Mouse (Mus musculus): ENCODE results near the gene Pkdrej. TPM values are rescaled to one million over a fixed set of nuclear protein-coding genes. Genes with fewer than 3 reads are reported as not detected.
"Not testable (repeated sequence)": the region's sequence is repeated elsewhere in the genome, so short reads cannot be mapped to it uniquely, and the experiment has no call there.

Pkdrej gene
- polyA plus RNA-seq, 1 experiment from 2014 or later = 0.15 TPM

DNA sequence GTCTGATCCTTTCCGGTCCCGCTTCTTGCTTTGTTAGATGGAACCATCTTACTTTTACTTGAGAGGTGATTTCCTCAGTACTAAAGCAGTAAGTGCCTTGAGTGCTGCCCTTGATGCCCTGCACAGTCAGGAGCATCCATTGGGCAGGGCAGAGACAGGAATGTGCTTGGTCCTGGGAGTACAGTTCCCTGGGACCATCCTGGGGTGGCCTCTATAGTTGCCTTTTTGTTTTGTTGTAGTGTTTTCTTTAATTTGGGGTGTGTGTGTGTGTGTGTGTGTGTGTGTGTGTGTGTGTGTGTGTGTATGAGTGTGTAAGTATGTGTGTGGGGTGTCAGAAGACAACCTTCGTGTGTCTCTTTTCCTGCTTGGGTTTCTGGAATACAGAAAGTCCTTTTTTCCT lies 37.2 kb downstream of the Pkdrej start:
- Histone ChIP-seq H3K27ac (no peak overlapping the region), H3K9ac (no peak overlapping the region), H3K9me3 (no peaks in the 10 kb centered on the region), H3K4me3 (no peak overlapping the region), H3K27me3 (peaks cover 3% of the 10 kb centered on the region; the same call in 1 of the 2 replicates), H3K4me2 (no peak overlapping the region), H3K36me3 (no peaks in the 10 kb centered on the region), H3K4me1 (no peaks in the 10 kb centered on the region)
- WGBS = 84% methylated on average over 3 of the region's 3 CpGs
- ATAC-seq (ENCODE audit: borderline replicate concordance, extremely low read depth, low FRiP score, low TSS enrichment) = no peak

DNA sequence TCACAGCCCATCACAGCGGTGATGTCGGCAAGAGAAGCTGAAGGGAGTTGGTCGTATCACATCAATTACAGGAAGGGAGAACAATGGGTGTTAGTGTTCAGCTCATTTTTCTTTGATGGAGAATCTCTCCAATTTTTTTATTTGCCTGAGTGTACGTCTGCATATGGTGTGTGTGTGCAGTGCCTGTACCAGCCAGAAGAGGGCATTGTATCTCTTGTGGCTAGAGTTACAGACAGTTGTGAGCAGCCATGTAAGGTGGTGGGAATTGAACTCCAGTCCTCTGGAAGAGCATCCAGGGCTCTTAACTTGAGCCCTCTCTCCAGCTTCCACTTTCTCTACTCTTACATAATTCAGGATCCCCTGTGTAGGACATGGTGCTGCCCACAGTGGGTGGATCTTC lies 38.4 kb downstream of the Pkdrej start:
- Histone ChIP-seq H3K27me3 (peaks cover 3% of the 10 kb centered on the region; the same call in 1 of the 2 replicates), H3K4me1 (no peaks in the 10 kb centered on the region), H3K9me3 (no peaks in the 10 kb centered on the region), H3K27ac (no peak overlapping the region), H3K9ac (no peak overlapping the region), H3K36me3 (no peaks in the 10 kb centered on the region), H3K4me2 (no peak overlapping the region), H3K4me3 (no peak overlapping the region)
- no peak for ATAC-seq (ENCODE audit: borderline replicate concordance, extremely low read depth, low FRiP score, low TSS enrichment)
- 75% methylated on average over 4 of the region's 4 CpGs for WGBS

DNA sequence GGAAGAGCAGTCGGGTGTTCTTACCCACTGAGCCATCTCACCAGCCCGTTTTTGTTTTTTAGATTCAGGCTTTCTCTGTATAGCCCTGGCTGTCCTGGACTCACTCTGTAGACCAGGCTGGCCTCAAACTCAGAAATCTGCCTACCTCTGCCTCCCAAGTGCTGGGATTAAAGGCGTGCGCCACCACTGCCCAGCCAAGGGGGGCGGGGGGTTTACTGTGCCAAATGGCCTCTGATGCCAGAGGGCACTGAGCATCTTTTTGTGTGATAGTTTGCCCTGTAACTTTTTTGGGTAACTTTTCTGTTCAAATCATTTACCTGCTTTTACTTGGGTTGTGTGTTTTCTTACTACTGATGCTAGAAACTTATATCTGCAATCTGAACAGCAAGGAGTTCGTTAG lies 42.6 kb downstream of the Pkdrej start:
- not testable (repeated sequence) for H3K36me3 ChIP-seq; H3K4me2 ChIP-seq; H3K27me3 ChIP-seq; H3K9me3 ChIP-seq; H3K9ac ChIP-seq; H3K27ac ChIP-seq; H3K4me3 ChIP-seq; H3K4me1 ChIP-seq; ATAC-seq (ENCODE audit: borderline replicate concordance, extremely low read depth, low FRiP score, low TSS enrichment)
- 88% methylated on average over 6 of the region's 6 CpGs for WGBS

DNA sequence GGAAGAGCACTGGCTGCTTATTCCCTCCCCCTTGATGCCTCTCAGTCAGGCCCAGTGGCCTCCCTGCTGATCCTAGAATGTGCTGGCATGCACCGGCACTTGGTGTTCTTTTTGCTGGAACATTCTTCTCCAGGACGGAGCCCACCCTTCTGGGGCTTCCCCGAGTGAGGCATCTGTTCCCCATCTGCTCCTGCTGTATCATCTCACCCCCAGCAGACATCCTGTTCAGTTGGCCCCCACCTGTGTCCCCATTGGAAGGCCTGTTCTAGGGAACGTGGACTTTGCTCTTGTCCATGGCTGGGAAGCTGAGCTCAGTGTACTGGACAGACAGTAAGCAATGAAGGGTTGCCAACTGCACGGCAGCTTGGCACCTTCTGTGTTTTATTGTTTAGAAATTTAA lies 44.8 kb downstream of the Pkdrej start:
- Histone ChIP-seq H3K9ac (no peak overlapping the region), H3K9me3 (no peaks in the 10 kb centered on the region), H3K27me3 (no peaks in the 10 kb centered on the region), H3K4me2 (no peak overlapping the region), H3K36me3 (no peaks in the 10 kb centered on the region), H3K4me3 (no peak overlapping the region), H3K4me1 (no peaks in the 10 kb centered on the region), H3K27ac (no peak overlapping the region)
- 73% methylated on average over 5 of the region's 5 CpGs for WGBS
- no peak for ATAC-seq (ENCODE audit: borderline replicate concordance, extremely low read depth, low FRiP score, low TSS enrichment)

DNA sequence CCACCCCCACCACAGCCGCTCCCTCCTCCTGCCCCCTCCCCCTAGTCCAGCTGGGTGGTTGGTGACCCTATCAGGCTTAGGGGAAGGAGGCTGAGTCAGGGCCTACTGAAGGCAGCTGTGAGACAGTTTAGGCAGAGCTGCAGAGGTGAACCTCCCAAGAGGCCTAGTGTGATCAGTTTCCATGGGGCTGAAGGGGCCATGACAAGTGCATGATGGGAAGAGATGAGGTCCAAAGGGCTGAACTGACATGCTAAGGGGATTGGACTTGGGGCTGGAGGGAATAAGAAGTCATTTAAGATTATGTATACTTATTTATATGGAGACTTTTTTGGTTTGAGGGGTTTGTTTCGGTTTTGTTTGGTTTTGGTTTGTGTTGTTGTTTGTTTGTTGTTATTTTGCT lies 45.3 kb downstream of the Pkdrej start:
- Histone ChIP-seq H3K9ac (no peak overlapping the region), H3K4me3 (no peak overlapping the region), H3K9me3 (no peaks in the 10 kb centered on the region), H3K27ac (no peak overlapping the region), H3K36me3 (no peaks in the 10 kb centered on the region), H3K4me1 (no peaks in the 10 kb centered on the region), H3K4me2 (no peak overlapping the region), H3K27me3 (no peaks in the 10 kb centered on the region)
- ATAC-seq (ENCODE audit: borderline replicate concordance, extremely low read depth, low FRiP score, low TSS enrichment) = no peak
- 59% methylated on average over 2 of the region's 2 CpGs for WGBS

DNA sequence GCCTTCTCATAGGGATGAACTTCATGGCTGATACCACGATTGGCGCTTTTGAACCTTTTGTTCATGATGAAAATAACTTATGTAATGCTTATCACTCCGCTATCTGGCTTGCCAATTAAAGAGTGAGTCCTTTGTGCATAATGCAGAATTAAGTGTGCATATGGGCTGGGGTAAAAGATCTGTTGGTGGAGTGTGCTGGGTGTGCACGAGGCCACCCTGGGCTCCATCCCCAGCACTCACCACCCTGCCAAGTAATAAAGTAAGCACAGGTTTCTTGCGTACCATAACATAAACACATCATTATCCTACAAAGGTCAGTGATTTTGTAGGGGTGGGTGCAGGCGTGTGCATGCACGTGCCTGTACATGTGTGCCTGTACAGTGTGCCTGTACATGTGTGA lies 46.5 kb downstream of the Pkdrej start:
- no peaks in the 10 kb centered on the region for H3K4me1 ChIP-seq
- no peaks in the 10 kb centered on the region for H3K36me3 ChIP-seq
- H3K27ac ChIP-seq = no peak overlapping the region
- H3K4me2 ChIP-seq = no peak overlapping the region
- whole genome bisulfite sequencing = 71% methylated on average over 7 of the region's 7 CpGs
- ATAC-seq (ENCODE audit: borderline replicate concordance, extremely low read depth, low FRiP score, low TSS enrichment) = no peak
- no peaks in the 10 kb centered on the region for H3K9me3 ChIP-seq
- no peak overlapping the region for H3K9ac ChIP-seq
- H3K4me3 ChIP-seq = no peak overlapping the region
- H3K27me3 ChIP-seq = no peaks in the 10 kb centered on the region

DNA sequence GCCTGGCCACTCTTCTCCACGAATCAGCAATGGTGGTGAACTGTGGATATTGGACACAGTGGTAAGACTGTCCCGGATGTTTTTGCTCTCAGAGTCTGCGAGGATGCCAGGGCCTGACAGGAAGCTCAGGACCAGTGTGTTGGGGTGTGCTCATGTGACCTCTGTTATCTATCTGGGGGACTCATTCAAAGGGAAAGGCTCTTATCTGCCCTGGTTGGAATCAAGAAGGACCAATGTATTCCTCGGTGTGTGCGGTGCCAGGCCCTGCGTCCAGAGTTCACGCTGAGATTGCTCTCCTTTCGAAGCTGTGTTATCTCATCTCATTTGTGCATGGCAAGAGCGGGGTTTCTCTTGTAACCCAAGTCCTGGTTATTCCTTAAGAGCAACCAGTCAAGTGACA lies 47.1 kb downstream of the Pkdrej start:
- H3K36me3 ChIP-seq = no peaks in the 10 kb centered on the region
- no peaks in the 10 kb centered on the region for H3K4me1 ChIP-seq
- H3K9me3 ChIP-seq = no peaks in the 10 kb centered on the region
- H3K4me3 ChIP-seq = no peak overlapping the region
- H3K27me3 ChIP-seq = no peaks in the 10 kb centered on the region
- ATAC-seq (ENCODE audit: borderline replicate concordance, extremely low read depth, low FRiP score, low TSS enrichment) = no peak
- H3K4me2 ChIP-seq = no peak overlapping the region
- 77% methylated on average over 9 of the region's 9 CpGs for WGBS
- no peak overlapping the region for H3K9ac ChIP-seq
- no peak overlapping the region for H3K27ac ChIP-seq

DNA sequence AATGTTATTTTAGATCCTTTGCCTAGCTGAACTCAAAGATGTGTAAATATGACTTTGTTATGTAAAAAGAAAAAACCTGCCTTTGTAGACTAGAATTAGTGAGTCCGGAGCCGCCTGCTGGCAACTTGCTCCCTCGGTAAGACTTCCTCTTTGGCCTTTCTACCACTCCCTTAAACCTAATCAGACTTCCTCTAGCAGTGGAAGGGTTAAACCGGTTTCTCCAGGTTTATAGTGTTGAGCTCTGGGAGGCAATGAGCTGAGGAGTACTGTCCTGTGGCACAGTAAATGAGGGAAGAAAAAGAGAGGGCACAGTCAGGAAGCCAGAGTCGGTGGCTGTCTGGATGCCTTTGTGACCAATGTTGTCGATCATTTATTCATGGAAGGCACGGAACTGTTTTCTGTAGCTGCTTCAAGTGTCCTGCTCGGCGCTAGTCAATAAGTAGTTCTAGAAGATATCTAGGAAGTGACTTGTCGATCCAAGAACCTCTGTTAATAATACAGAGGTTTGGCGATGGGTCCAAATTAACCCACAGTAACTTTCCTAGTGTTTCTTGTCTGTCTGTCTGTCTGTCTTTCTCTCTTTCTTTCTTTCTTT lies 49.3 kb downstream of the Pkdrej start:
- H3K9ac ChIP-seq = no peak overlapping the region
- WGBS = 72% methylated on average over 11 of the region's 11 CpGs
- H3K9me3 ChIP-seq = no peaks in the 10 kb centered on the region
- H3K27ac ChIP-seq = no peak overlapping the region
- H3K4me3 ChIP-seq = no peak overlapping the region
- no peaks in the 10 kb centered on the region for H3K36me3 ChIP-seq
- H3K4me2 ChIP-seq = no peak overlapping the region
- ATAC-seq (ENCODE audit: borderline replicate concordance, extremely low read depth, low FRiP score, low TSS enrichment) = no peak
- no peaks in the 10 kb centered on the region for H3K27me3 ChIP-seq
- H3K4me1 ChIP-seq = no peaks in the 10 kb centered on the region

DNA sequence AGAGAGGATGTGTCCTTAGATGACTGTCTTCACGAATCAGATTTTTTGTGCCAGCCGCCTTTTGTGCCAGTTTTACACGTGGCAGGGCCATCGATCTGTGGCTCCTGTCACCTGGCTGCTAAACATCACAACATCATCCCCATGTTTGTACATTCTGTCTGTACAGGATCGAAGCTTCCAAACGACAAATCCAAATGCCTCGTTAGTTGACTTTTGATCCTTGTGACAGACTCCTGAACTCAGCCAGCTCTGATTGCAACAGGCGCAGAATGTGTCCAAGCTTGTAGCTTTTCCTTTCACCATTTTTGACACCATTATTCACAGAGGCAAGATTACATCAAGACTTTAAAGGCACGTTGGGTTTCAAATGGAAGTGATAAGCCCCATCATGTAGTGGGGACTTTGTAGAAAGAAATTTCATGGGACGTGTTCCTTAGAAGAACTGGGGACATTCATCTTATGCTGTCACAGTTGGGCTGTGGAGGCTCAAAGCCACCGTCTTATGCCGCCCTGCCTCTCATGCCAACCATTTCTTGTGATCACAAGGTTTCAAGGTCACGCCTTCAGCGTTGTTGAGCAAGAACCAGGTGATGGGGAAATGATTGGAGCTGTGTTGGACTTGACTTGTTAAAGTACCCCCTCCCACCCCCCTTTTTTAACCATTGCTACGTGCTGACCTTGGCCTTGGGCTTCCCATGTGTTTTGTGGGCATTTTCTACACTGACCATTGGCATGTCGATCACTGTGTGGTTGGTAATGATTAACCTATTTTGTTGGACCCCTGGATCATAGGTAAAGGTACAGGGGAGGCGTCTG lies 50.0 kb downstream of the Pkdrej start:
- Histone ChIP-seq H3K27me3 (no peaks in the 10 kb centered on the region), H3K36me3 (no peaks in the 10 kb centered on the region), H3K4me2 (no peak overlapping the region), H3K9ac (no peak overlapping the region), H3K4me3 (no peak overlapping the region), H3K9me3 (no peaks in the 10 kb centered on the region), H3K4me1 (no peaks in the 10 kb centered on the region), H3K27ac (no peak overlapping the region)
- ATAC-seq (ENCODE audit: borderline replicate concordance, extremely low read depth, low FRiP score, low TSS enrichment) = no peak
- WGBS = 75% methylated on average over 17 of the region's 17 CpGs

DNA sequence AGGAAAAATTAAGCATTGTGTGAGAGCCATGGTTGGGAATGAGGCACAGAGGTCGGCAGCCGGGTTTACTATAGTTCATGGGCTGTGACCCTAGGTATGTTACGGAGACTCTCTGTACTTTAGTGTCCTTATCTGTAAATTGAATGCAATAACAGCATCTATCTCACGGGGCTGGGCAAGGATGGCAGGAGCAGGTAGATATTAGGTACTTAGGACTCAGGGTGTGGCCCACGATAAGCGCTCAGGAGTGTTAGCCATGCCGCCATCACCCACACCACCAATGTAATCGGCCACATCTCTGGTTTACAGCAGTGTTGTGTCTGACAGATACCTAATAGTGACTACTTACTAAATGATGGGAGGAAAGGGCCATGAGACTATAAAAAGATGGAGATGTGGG lies 52.5 kb downstream of the Pkdrej start:
- no peak overlapping the region for H3K4me3 ChIP-seq
- H3K27ac ChIP-seq = no peak overlapping the region
- H3K4me2 ChIP-seq = no peak overlapping the region
- 90% methylated on average over 8 of the region's 8 CpGs for WGBS
- ATAC-seq (ENCODE audit: borderline replicate concordance, extremely low read depth, low FRiP score, low TSS enrichment) = no peak
- H3K9me3 ChIP-seq = no peaks in the 10 kb centered on the region
- no peak overlapping the region for H3K9ac ChIP-seq
- H3K36me3 ChIP-seq = no peaks in the 10 kb centered on the region
- no peaks in the 10 kb centered on the region for H3K27me3 ChIP-seq
- H3K4me1 ChIP-seq = no peaks in the 10 kb centered on the region

DNA sequence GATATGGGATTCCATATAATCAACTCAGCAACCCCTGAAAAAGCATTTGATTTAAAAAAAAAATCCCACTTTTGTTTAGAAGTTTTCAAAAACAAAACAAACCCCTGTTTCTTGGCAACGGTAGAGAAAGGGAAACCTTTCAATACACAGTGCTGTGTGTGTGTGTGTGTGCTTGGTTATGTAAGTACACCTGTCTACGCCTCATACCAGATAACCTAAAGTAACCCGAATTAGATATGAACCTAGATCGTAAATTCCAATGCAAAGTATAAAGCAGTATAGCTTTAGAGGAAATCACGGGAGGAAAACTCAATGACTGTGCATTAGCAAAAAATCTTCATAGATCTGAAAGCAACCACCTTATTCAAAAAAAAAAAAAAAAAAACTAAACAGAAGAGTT lies 54.9 kb downstream of the Pkdrej start:
- no peaks in the 10 kb centered on the region for H3K9me3 ChIP-seq
- H3K36me3 ChIP-seq = no peaks in the 10 kb centered on the region
- H3K4me3 ChIP-seq = no peak overlapping the region
- no peak overlapping the region for H3K4me2 ChIP-seq
- H3K27me3 ChIP-seq = no peaks in the 10 kb centered on the region
- H3K27ac ChIP-seq = no peak overlapping the region
- WGBS = 84% methylated on average over 5 of the region's 5 CpGs
- H3K4me1 ChIP-seq = no peaks in the 10 kb centered on the region
- no peak overlapping the region for H3K9ac ChIP-seq
- no peak for ATAC-seq (ENCODE audit: borderline replicate concordance, extremely low read depth, low FRiP score, low TSS enrichment)

DNA sequence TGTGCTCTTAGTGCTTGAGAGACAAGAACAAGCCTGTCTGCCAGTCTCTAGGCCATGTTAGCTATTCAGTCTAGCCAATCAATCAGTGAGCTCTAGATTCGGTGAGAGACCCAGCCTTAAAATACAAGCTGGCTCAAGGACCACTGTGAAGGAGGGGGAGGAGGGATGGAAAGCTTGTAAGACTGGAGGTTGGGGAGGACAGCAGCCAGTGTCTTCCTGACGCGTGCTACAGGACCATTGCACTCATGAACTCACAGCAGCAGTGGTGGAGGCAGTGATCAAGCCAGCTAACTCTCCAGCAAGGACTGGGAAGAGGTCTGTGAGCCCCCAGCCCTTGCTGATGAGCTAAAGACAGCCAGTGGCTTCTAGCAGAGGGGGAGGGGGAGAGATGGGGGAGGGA lies 56.5 kb downstream of the Pkdrej start:
- no peaks in the 10 kb centered on the region for H3K4me1 ChIP-seq
- H3K9me3 ChIP-seq = no peaks in the 10 kb centered on the region
- H3K36me3 ChIP-seq = no peaks in the 10 kb centered on the region
- no peak overlapping the region for H3K9ac ChIP-seq
- H3K27me3 ChIP-seq = no peaks in the 10 kb centered on the region
- ATAC-seq (ENCODE audit: borderline replicate concordance, extremely low read depth, low FRiP score, low TSS enrichment) = no peak
- H3K4me3 ChIP-seq = no peak overlapping the region
- 44% methylated on average over 3 of the region's 3 CpGs for WGBS
- H3K27ac ChIP-seq = no peak overlapping the region
- H3K4me2 ChIP-seq = no peak overlapping the region

Measured in lung, embryonic 15.5 days (tissue).